Mouse (Mus musculus): ENCODE measurements around the gene Phlpp1.
A peak's percentile ranks its signal among the peaks of the same experiment; 100 is the strongest.

Phlpp1 gene

GRCm38 (mm10) chr1:106314476-106314875, 142.9 kb downstream of the Phlpp1 start:
- no peak for DNase-seq (ENCODE audit: low spot score in 2 of 2)

- DNase-seq (ENCODE audit: low spot score in 2 of 2) = no peak
Observed at GRCm38 (mm10) chr1:106316641-106317304, 145.2 kb downstream of the Phlpp1 start.

DNA sequence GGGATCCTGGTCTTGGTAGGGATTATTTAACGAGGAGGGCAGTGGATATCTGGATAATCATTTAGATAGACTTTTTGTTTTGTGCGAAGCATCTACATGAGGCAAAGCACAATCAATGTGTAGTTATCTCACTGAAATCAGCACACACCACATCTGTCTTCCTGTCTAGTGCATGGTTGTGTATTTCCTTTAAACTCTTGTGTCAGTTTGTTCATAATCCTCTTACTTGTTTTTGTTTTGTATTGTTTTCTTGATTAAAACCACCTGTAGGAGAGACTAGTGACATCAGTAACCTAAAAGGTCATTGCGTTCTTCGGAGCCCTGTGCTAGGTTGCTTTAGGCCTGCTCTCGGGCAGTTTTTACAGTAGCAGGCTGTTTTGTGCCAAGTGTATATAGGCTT, 146.8 kb downstream of the Phlpp1 start:
- DNase-seq (ENCODE audit: low spot score in 2 of 2) = no peak

DNA sequence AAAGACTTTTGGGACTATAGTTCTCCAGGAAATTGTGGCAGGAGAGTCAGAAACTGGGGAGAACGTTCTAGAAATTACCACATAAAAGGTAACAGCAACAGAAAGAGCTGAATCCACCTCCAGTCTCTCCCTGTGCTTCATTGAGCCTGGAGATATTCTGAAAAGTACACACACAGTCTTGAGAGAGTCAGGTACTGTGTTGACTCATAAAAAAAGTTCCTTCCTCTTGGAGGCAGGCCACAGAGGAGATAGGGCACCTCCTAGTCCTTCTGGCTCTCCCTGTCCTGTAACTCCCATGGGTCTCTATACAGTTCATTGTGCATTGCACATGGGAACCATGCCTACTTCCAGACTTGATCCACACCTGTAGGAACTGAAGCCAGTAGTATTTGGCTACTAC, 149.0 kb downstream of the Phlpp1 start:
- DNase-seq (ENCODE audit: low spot score in 2 of 2) = no peak

DNA sequence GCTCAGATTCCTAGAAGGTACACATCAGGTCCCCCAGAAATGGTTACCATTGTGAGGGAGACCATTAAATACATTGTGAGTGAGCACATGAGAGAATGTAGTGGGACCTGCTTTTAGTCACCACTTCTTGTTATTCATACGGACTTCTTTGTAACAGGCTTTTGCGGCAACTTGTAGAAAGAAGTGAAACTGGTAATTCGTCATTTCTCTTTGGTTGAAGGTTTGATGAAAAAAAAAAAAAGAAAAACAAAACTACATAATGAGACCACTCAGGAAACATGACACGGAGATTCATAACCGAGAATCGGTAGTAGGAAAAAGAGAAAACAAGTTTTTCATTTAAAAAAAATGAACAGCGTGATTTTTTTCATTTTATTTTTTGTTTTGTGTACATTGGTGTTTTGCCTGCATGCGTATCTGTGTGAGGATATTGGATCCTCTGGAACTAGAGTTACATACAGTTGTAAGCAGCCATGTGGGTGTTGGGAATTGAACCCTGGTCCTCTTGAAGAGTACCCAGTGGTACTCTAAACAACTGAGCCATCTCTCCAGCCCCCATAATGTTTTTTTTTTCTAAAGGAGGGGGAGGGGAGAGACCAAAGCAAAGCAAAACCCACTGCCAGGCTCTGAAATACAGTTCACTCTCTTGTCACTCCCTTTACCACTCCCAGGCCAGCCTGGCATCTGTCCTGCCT, 150.0 kb downstream of the Phlpp1 start:
- no peak for DNase-seq (ENCODE audit: low spot score in 2 of 2)

- no peak for DNase-seq (ENCODE audit: low spot score in 2 of 2)
Observed at GRCm38 (mm10) chr1:106326691-106327090, 155.1 kb downstream of the Phlpp1 start.

- DNase-seq (ENCODE audit: low spot score in 2 of 2) = no peak
Observed at GRCm38 (mm10) chr1:106342100-106342499, 170.5 kb downstream of the Phlpp1 start.

DNA sequence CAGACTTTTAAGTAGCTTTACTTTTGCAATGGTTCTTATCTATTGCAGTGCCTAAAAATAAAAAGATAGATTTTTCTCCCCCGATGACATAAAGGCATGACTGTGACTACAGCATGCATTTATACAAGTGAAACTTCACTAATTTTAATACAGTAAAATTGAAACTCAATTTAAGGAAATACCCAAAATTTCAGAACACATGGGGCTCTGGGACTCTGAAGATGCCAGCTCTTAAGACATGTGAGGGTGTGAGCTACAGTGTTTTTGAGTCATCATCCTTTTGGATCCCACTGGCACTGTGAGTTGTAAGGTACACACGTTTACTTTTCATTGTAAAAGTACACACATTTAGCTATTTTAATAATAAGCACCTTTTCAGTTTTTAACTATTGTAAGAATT, 173.7 kb downstream of the Phlpp1 start:
- no peak for DNase-seq (ENCODE audit: low spot score in 2 of 2)

DNA sequence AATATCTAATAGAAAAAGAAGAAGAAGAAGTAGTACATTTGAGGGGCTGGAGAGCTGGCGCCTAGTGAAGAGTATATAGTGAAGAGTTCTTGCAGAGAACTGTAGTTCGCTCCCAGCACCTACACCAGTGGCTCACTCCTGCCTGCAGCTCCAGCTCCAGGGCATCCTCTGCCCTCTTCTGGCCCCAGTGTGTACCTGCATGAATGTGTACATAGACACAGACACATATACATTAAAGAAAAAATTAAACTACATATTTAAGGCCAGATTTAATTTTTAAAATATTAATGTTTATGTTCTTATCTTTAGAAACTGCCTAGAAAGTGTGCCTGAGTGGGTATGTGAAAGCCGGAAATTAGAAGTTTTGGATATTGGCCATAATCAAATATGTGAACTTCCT, 175.2 kb downstream of the Phlpp1 start:
- no peak for DNase-seq (ENCODE audit: low spot score in 2 of 2)

- no peak for DNase-seq (ENCODE audit: low spot score in 2 of 2)
Observed at GRCm38 (mm10) chr1:106349116-106349515, 177.6 kb downstream of the Phlpp1 start.

GRCm38 (mm10) chr1:106351512-106351911, 180.0 kb downstream of the Phlpp1 start:
- no peak for DNase-seq (ENCODE audit: low spot score in 2 of 2)

DNA sequence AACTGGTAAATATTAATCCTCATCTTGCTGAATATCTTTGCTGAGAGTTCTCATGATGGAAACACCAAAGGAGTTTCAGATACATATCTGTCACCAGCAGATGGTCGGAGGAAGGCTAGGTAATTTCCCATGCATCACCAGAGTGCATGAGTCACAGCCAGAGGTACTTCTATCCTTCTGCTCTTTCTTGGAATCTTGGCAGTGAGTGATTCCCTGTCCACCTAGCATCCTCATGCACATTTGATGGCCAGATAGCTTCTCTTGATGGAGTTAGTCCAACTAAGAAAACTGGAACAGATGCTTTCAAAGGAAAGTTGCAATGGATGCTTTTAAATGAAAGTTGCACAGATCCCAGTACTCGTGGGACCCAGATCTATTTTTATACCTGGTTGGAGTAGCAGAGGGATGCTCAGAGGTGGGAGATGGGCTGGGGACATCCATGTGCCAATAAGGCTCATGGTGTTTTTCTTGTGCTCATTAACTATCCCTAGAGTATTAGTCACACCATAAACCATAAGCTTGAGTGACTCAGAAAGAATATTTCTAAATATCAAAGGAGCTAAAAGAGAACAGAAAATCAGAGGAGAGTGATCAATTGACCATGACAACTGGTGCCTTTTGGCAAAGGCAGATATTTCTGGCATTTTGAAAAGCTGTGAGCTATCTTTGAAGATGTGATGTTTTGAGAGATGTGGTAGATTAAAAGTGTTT, 181.4 kb downstream of the Phlpp1 start:
- peak; percentile 36 to 52 for DNase-seq (ENCODE audit: low spot score in 2 of 2)

GRCm38 (mm10) chr1:106353993-106354392, 182.4 kb downstream of the Phlpp1 start:
- no peak for DNase-seq (ENCODE audit: low spot score in 2 of 2)

DNA sequence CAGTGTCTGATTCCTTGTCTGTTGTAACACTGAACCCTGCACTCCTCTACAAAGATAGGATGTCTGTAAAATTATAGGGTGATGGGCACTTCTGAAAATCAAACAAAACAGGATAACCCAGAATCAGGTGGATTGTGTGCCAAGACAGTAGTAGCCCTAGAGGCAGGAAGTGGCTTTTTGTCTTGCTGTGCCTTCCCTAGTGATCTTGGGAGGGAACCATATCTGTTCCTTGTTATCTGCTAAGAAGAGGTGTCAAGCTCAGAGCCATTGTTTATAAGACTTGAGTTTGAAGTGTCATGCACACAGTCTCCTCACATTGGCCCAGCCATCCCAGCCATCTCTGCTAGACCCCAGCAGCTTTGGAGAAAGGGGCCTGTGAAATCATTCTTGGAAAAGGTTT, 187.9 kb downstream of the Phlpp1 start:
- DNase-seq (ENCODE audit: low spot score in 2 of 2) = no peak

DNA sequence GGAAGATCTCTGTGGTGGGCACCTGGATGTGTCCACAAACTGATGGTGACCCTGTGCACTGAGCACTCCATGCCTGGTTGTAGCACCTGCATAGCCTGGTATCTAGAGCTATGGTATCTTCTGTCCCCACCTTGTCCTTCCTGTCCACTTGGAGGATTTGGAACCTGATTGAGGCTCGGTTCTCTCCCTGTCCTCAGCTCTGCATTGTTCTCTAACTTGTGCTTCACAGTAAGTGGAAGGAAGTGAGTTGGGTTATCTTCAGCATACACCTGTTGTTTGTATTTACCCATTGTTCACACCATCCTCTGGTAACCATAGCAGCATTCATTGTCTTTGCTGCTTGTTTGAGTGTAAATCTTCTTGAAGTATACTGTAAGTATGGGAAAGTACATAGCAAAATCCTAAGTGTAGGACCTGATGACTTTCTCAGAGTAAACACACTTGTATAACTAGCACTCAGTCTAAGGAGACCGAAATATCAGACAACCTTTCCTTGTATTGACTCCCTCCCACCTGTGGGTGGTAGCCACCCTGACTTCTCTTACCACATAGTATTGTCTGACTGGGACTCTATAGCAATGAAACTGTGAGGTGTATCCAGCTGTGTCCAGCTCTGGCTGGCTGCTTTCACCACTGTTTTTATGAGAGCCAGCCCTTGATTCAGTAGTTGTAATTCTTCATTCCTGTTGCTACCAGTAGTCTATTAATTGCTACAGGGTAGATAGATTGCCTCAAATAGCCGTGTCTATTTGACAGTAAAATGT, 191.5 kb downstream of the Phlpp1 start:
- no peak for DNase-seq (ENCODE audit: low spot score in 2 of 2)

GRCm38 (mm10) chr1:106369330-106369729, 197.8 kb downstream of the Phlpp1 start:
- no peak for DNase-seq (ENCODE audit: low spot score in 2 of 2)

GRCm38 (mm10) chr1:106372446-106372845, 200.9 kb downstream of the Phlpp1 start:
- DNase-seq (ENCODE audit: low spot score in 2 of 2) = no peak

DNA sequence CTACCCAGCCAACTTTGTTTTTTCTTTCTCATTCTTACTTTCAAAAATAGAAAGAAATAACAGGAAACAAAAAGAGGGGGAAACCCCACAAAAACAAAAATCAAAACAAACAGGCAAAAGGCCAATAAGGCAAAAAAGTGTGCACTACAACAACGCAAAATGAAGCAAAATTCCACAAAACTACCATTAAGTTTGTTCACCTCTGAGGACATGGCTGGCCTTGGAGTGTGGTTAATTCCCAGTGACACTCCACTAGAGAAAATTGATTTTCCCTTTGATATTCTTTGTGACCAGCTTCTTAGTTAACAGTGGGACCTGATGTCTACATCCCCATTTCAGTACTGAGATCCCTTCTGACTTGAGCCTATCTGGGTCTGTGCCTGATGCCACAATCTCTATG, 202.1 kb downstream of the Phlpp1 start:
- no peak for DNase-seq (ENCODE audit: low spot score in 2 of 2)

- no peak for DNase-seq (ENCODE audit: low spot score in 2 of 2)
Observed at GRCm38 (mm10) chr1:106374274-106374673, 202.7 kb downstream of the Phlpp1 start.

GRCm38 (mm10) chr1:106374971-106375370, 203.4 kb downstream of the Phlpp1 start:
- no peak for DNase-seq (ENCODE audit: low spot score in 2 of 2)

DNA sequence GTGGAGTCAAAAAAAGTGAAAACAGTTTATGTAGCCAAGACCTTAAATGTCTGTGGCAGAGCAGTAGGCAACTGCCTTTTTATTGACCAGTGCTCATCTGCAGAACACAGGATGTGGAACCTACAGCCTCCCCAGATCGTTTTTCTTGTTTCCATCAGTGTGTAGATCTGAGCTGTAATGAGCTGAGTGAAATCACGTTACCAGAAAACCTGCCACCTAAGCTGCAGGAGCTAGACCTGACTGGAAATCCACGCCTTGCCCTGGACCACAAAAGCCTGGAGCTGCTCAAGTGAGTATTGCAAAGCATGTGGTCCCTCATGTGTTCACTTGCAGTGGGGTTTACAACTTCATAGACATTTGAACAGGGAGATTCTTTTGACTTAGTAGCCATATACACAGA, 204.5 kb downstream of the Phlpp1 start:
- no peak for DNase-seq (ENCODE audit: low spot score in 2 of 2)

- no peak for DNase-seq (ENCODE audit: low spot score in 2 of 2)
Observed at GRCm38 (mm10) chr1:106380465-106380864, 208.9 kb downstream of the Phlpp1 start.

All from frontal cortex, postnatal 36 days (tissue).